Mouse (Mus musculus): ENCODE results near the gene Sycp1.

- TF ChIP-seq CTCF (IDR thresholded peaks at IDR 0.05; ENCODE audit: insufficient read depth, low read depth, low read length), result no peak
- TF ChIP-seq POLR2A (IDR thresholded peaks at IDR 0.05; ENCODE audit: insufficient read depth, low read depth, low read length), result no peak
Observed at GRCm38 (mm10) chr3:102787369-102787768, 148.5 kb downstream of the Sycp1 start.

All from olfactory bulb, adult 2 months (tissue).